Mouse (Mus musculus): ENCODE measurements around the gene Mup1. TPM values are rescaled to one million over a fixed set of nuclear protein-coding genes. Genes with fewer than 3 reads are reported as not detected.

Gene Mup1
- not detected for polyA plus RNA-seq (2017; shearing (Covaris generic))

DNA sequence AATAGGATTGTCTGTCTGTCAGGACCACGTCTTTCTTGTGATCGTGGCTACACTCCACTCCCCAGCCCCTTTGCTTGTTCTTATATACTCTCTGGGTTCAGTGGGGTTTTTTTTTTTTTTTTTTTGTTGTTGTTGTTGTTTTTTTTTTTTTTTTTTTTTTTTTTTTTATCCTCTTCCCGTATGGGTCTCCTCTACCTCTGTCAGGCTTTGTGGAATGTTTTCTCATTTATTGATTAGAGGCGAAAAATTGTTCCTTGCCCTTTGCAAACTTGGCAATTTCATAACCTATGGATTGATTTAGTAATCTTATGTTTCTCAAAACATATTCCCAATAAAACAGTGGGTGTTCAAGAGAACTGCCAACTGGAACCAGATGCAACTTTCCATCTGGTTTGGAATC, at the start of gene Mup1:
Mup1 (minus strand) TSS at position 101 of the 400 bp plus-strand sequence.

Other genes with a start within 250 kb of the Mup1 start
- gene Mup9, start 80.0 kb downstream of the Mup1 start, polyA plus RNA-seq (2017; shearing (Covaris generic)) = not detected
- not detected for gene Mup10, start 80.2 kb upstream of the Mup1 start, polyA plus RNA-seq (2017; shearing (Covaris generic))
- not detected for gene Mup11, start 160.5 kb upstream of the Mup1 start, polyA plus RNA-seq (2017; shearing (Covaris generic))
- not detected for gene Mup12, start 239.4 kb upstream of the Mup1 start, polyA plus RNA-seq (2017; shearing (Covaris generic))

Data from effector memory CD4-positive, alpha-beta T cell, adult 5 months (primary cell).